Mouse (Mus musculus) midbrain, embryonic 13.5 days (tissue): ENCODE measurements around the gene Alkbh3. TPM values are rescaled to one million over a fixed set of nuclear protein-coding genes. Genes with fewer than 3 reads are reported as not detected.

Experiments used
- ATAC-seq: fragments of 200-750 bp; cut with Nextera tagmentation; 2 replicates; pipeline ENCODE4 v1.8.0; 2017; ENCODE audit warnings: mild to moderate bottlenecking, moderate TSS enrichment, moderate library complexity
- H3K27ac ChIP-seq: fragments of 300-500 bp; sonication (generic); 2 replicates; pipeline ENCODE4 v1.5.1; 2015; ENCODE audit warnings: inconsistent platforms, mild to moderate bottlenecking, moderate library complexity
- H3K27me3 ChIP-seq: fragments of 300-500 bp; sonication (generic); 2 replicates; pipeline ENCODE4 v1.6.1; 2015; ENCODE audit warnings: mild to moderate bottlenecking, inconsistent platforms
- H3K36me3 ChIP-seq: fragments of 300-500 bp; sonication (generic); 2 replicates; pipeline ENCODE4 v1.6.1; 2015; ENCODE audit warnings: mild to moderate bottlenecking, inconsistent platforms
- H3K4me1 ChIP-seq: fragments of 300-500 bp; sonication (generic); replicated peaks from 2 replicates; pipeline ENCODE4 v1.6.1; 2015; ENCODE audit warnings: inconsistent platforms
- H3K4me2 ChIP-seq: fragments of 300-500 bp; sonication (generic); replicated peaks from 2 replicates; pipeline ENCODE4 v1.6.1; 2015; ENCODE audit warnings: moderate library complexity, mild to moderate bottlenecking, inconsistent platforms
- H3K4me3 ChIP-seq: fragments of 300-500 bp; sonication (generic); replicated peaks from 2 replicates; pipeline ENCODE4 v1.5.1; 2015; ENCODE audit warnings: mild to moderate bottlenecking, inconsistent platforms
- H3K9ac ChIP-seq: fragments of 300-500 bp; sonication (generic); replicated peaks from 2 replicates; pipeline ENCODE4 v1.6.1; 2015; ENCODE audit warnings: mild to moderate bottlenecking, inconsistent platforms
- H3K9me3 ChIP-seq: fragments of 300-500 bp; sonication (generic); 2 replicates; pipeline ENCODE4 v1.6.1; 2016; ENCODE audit warnings: mild to moderate bottlenecking, inconsistent platforms
- WGBS: fragments of 180-500 bp; shearing (Covaris S2); methylation state at CpG from one replicate; pipeline ENCODE4 v1.1.7; 2015; 5-methylcytosine and 5-hydroxymethylcytosine counted together
- polyA plus RNA-seq: library from polyadenylated mRNA; unstranded; fragments of >200 nt; fragmentation: Nextera tagmentation; extraction: Ambion mirVana; gene quantifications from 2 replicates; pipeline ENCODE4 v1.2.1, GENCODE M21; 2015

Alkbh3 gene
- polyA plus RNA-seq, 1 experiment from 2014 or later = 59.6 TPM

DNA sequence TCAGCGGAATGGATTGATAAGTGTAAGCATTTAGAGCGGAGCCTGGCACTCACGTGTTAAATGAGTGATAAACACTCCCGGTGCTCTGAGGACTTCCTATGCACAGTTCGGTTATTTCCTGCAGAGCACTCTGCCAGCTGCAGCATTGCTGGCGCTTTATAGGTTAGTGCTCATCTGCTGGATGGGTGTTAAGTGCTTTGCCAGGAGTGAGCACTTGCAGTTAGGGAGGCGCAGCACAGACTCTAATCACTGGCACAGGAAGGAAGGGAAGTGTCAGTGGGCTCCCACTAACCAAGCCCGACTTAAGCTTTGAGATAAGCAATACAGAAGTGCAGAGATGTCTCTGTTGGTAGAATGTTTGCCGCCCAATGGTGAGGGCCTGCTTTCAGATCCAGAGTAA is 72.1 kb downstream of the Alkbh3 start:
- Histone ChIP-seq H3K36me3 (no peaks in the 10 kb centered on the region), H3K27me3 (no peaks in the 10 kb centered on the region), H3K9ac (no peak overlapping the region), H3K4me3 (no peak overlapping the region), H3K4me1 (no peaks in the 10 kb centered on the region), H3K4me2 (no peak overlapping the region), H3K9me3 (peaks cover 3% of the 10 kb centered on the region; the same call in 1 of the 2 replicates), H3K27ac (no peak overlapping the region)
- 83% methylated on average over 9 of the region's 9 CpGs for WGBS
- ATAC-seq = no peak

Other genes with a start within 250 kb of the Alkbh3 start
- gene Ext2, start 188.2 kb downstream of the Alkbh3 start, polyA plus RNA-seq = 57.6 and 69.1 TPM in 2 replicates
- 6.8 and 7.1 TPM in 2 replicates for gene Accs, start 160.9 kb downstream of the Alkbh3 start, polyA plus RNA-seq
- gene Accsl, start 141.7 kb downstream of the Alkbh3 start, polyA plus RNA-seq = 0.28 and 0.30 TPM in 2 replicates
- 3.0 and 5.0 TPM in 2 replicates for gene Gm13889, start 53.6 kb downstream of the Alkbh3 start, polyA plus RNA-seq
- gene Gm27027, start 14.5 kb downstream of the Alkbh3 start, polyA plus RNA-seq = not detected in 2 replicates
- gene Hsd17b12, start 147.2 kb upstream of the Alkbh3 start, polyA plus RNA-seq = 122 and 131 TPM in 2 replicates